Mouse (Mus musculus) MEL (cell line): ENCODE results near the gene Dennd1b. TPM values are rescaled to one million over a fixed set of nuclear protein-coding genes. Genes with fewer than 3 reads are reported as not detected.

Source experiments
- DNase-seq: peaks from one replicate; pipeline ENCODE4 v3.0.0; 2011; ENCODE audit warnings: low read depth, low spot score
- H3K27ac ChIP-seq: 2 replicates; pipeline ENCODE4 v1.5.1; 2012; ENCODE audit warnings: low read depth, mild to moderate bottlenecking, control low read depth, low read length, moderate library complexity; ENCODE audit not compliant: control insufficient read depth
- H3K27me3 ChIP-seq, 2 experiments: fragments of 150-350 bp in 1 of 2; sonication (generic) in 1 of 2; 2 replicates each; pipeline ENCODE4 v1.6.1; 2012; ENCODE audit warnings: low read length in 2 of 2, mild to moderate bottlenecking in 2 of 2, improper control_type of control experiment in 1 of 2, moderate library complexity in 1 of 2; ENCODE audit not compliant: insufficient read depth in 2 of 2, control insufficient read depth in 1 of 2
- H3K36me3 ChIP-seq, 2 experiments: 2 replicates each; pipeline ENCODE4 v1.6.1; 2012 to 2014; ENCODE audit warnings: low read length in 2 of 2, improper control_type of control experiment in 1 of 2, inconsistent platforms in 1 of 2, mild to moderate bottlenecking in 1 of 2; ENCODE audit not compliant: insufficient read depth in 2 of 2, control insufficient read depth in 1 of 2
- H3K4me1 ChIP-seq, 2 experiments: fragments of 150-350 bp in 1 of 2; sonication (generic) in 1 of 2; 2 replicates each; pipeline ENCODE4 v1.6.1; 2012; ENCODE audit warnings: low read length in 2 of 2, improper control_type of control experiment in 1 of 2, mild to moderate bottlenecking in 1 of 2; ENCODE audit not compliant: insufficient read depth in 2 of 2, control insufficient read depth in 1 of 2
- H3K4me3 ChIP-seq, 2 experiments: fragments of 150-350 bp in 1 of 2; sonication (generic) in 1 of 2; 2 replicates each; pipeline ENCODE4 v1.5.1; 2012; ENCODE audit warnings: low read depth in 2 of 2, low read length in 2 of 2, mild to moderate bottlenecking in 2 of 2, moderate library complexity in 2 of 2, control low read depth in 1 of 2, improper control_type of control experiment in 1 of 2; ENCODE audit not compliant: control insufficient read depth in 1 of 2, insufficient read depth in 1 of 2
- H3K79me2 ChIP-seq: 2 replicates; pipeline ENCODE4 v1.6.1; 2012; ENCODE audit warnings: mild to moderate bottlenecking, low read length, moderate library complexity; ENCODE audit not compliant: control insufficient read depth, poor library complexity, insufficient read depth
- H3K9ac ChIP-seq: 2 replicates; pipeline ENCODE4 v1.6.1; 2012; ENCODE audit warnings: low read depth, mild to moderate bottlenecking, control low read depth, low read length, moderate library complexity; ENCODE audit not compliant: control insufficient read depth, poor library complexity, severe bottlenecking
- H3K9me3 ChIP-seq: fragments of 150-350 bp; sonication (generic); replicated peaks from 2 replicates; pipeline ENCODE4 v1.6.1; 2012; ENCODE audit warnings: mild to moderate bottlenecking, low read length, improper control_type of control experiment, moderate library complexity; ENCODE audit not compliant: insufficient read depth
- BHLHE40 ChIP-seq: IDR thresholded peaks from 2 replicates; pipeline ENCODE4 v1.6.1; 2012; ENCODE audit warnings: low read depth, mild to moderate bottlenecking, inconsistent platforms, low read length, improper control_type of control experiment, borderline replicate concordance
- EP300 ChIP-seq, 2 experiments: IDR thresholded peaks; 2 replicates each; pipeline ENCODE4 v1.6.1; 2011; ENCODE audit warnings: improper control_type of control experiment in 2 of 2, low read length in 2 of 2, low read depth in 1 of 2, mild to moderate bottlenecking in 1 of 2
- GABPA ChIP-seq: IDR thresholded peaks from 2 replicates; pipeline ENCODE4 v1.6.1; 2012; ENCODE audit warnings: low read depth, mild to moderate bottlenecking, inconsistent platforms, low read length, improper control_type of control experiment, moderate library complexity
- JUND ChIP-seq: IDR thresholded peaks from 2 replicates; pipeline ENCODE4 v1.6.1; 2011; ENCODE audit warnings: low read depth, mild to moderate bottlenecking, improper control_type of control experiment, low read length
- MAZ ChIP-seq: IDR thresholded peaks from 2 replicates; pipeline ENCODE4 v1.6.1; 2012; ENCODE audit warnings: low read depth, mild to moderate bottlenecking, inconsistent platforms, low read length, improper control_type of control experiment
- NRF1 ChIP-seq: IDR thresholded peaks from 2 replicates; pipeline ENCODE4 v1.6.1; 2014; ENCODE audit warnings: low read depth, mild to moderate bottlenecking, inconsistent platforms, low read length, improper control_type of control experiment, moderate library complexity; ENCODE audit not compliant: poor library complexity, insufficient read depth, severe bottlenecking
- SIN3A ChIP-seq: IDR thresholded peaks from 2 replicates; pipeline ENCODE4 v1.6.1; 2012; ENCODE audit warnings: low read length, improper control_type of control experiment, inconsistent platforms
- UBTF ChIP-seq: IDR thresholded peaks from 2 replicates; pipeline ENCODE4 v1.6.1; 2012; ENCODE audit warnings: low read depth, mild to moderate bottlenecking, inconsistent platforms, low read length, improper control_type of control experiment, moderate library complexity, borderline replicate concordance; ENCODE audit not compliant: insufficient read depth
- USF1 ChIP-seq: IDR thresholded peaks from 2 replicates; pipeline ENCODE4 v1.6.1; 2014; ENCODE audit warnings: low read depth, mild to moderate bottlenecking, inconsistent platforms, low read length, improper control_type of control experiment, moderate library complexity
- USF2 ChIP-seq, 2 experiments: IDR thresholded peaks; 2 replicates each; pipeline ENCODE4 v1.6.1; 2011 to 2012; ENCODE audit warnings: improper control_type of control experiment in 2 of 2, low read length in 2 of 2, borderline replicate concordance in 1 of 2, inconsistent platforms in 1 of 2, low read depth in 1 of 2, mild to moderate bottlenecking in 1 of 2; ENCODE audit not compliant: insufficient read depth in 1 of 2
- ZMIZ1 ChIP-seq: IDR thresholded peaks from 2 replicates; pipeline ENCODE4 v1.6.1; 2012; ENCODE audit warnings: low read depth, mild to moderate bottlenecking, inconsistent platforms, low read length, improper control_type of control experiment, moderate library complexity
- ZNF384 ChIP-seq: IDR thresholded peaks from 2 replicates; pipeline ENCODE4 v1.6.1; 2012; ENCODE audit warnings: low read depth, mild to moderate bottlenecking, inconsistent platforms, low read length, improper control_type of control experiment
- polyA plus RNA-seq, 2 experiments: library from polyadenylated mRNA; stranded (reverse) in 1 of 2; unstranded in 1 of 2; fragments of >175 nt in 1 of 2; fragments of >200 nt in 1 of 2; gene quantifications; 2 replicates each; pipeline versions ENCODE4 v1.2.1 to v1.2.4; 2012; ENCODE audit warnings: low replicate concordance in 2 of 2, low read depth in 1 of 2; ENCODE audit not compliant: insufficient read length in 2 of 2, insufficient read depth in 1 of 2, missing spikeins in 1 of 2
- total RNA-seq: library from RNA; depleted of rRNA; stranded (reverse); fragments of 300-350 nt; gene quantifications from 2 replicates; pipeline ENCODE4 v1.2.3, GENCODE M21; 2012

The Dennd1b gene
- total and polyA plus RNA-seq, 3 experiments, result 3.9 to 4.1 TPM; not detected in 1

GRCm38 (mm10) chr1:139003503-139003902 is 40.3 kb downstream of the Dennd1b start:
- TF ChIP-seq MAZ, result no peak
- peak in 1 of 2 experiments; percentile 42; a peak in 1 of 4 replicates for TF ChIP-seq EP300 (IDR thresholded peaks at IDR 0.05; ENCODE audit: low read depth in 1 of 2, low read length in 2 of 2)
- no peak for TF ChIP-seq SIN3A
- peak; percentile 34 for DNase-seq
- Histone ChIP-seq H3K79me2 (no peaks in the 10 kb centered on the region), H3K9me3 (no peaks in the 10 kb centered on the region), H3K4me1 (no peaks in the 10 kb centered on the region; a peak in 1 of 4 replicates), H3K9ac (no peak overlapping the region), H3K27me3 (no peaks in the 10 kb centered on the region), H3K4me3 (no peak overlapping the region), H3K27ac (no peak overlapping the region), H3K36me3 (peaks cover 0 to 2% of the 10 kb centered on the region in 2 experiments; a peak in 1 of 4 replicates)

DNA sequence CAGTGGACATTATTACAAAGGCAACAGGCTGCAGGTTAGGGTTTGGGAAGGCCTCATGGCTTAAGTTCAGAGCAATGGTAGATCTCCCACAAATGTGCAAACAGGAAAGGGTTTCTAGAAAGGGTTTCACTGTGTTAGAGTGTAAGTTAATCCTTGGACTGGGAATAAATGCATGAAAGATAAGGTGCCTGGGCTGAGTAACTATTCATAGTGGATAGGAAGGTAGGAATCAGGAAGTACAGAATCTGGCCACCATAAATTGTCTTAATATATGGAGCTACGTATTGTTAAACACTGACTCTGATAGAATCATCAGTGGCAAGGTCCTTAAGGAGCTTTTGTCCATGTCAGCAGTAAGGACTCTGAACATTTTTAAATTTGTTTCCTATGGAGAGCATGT is 42.8 kb downstream of the Dennd1b start:
- Histone ChIP-seq H3K27ac (no peak overlapping the region), H3K9me3 (no peaks in the 10 kb centered on the region), H3K79me2 (no peaks in the 10 kb centered on the region), H3K27me3 (no peaks in the 10 kb centered on the region), H3K4me3 (no peak overlapping the region)
- TF ChIP-seq MAZ, result no peak
- no peak for TF ChIP-seq SIN3A
- TF ChIP-seq ZMIZ1, result no peak
- no peak for TF ChIP-seq USF2 (IDR thresholded peaks at IDR 0.05; ENCODE audit: borderline replicate concordance in 1 of 2, insufficient read depth in 1 of 2, low read depth in 1 of 2, low read length in 2 of 2)
- no peak for TF ChIP-seq JUND
- TF ChIP-seq GABPA, result no peak
- TF ChIP-seq NRF1, result no peak
- TF ChIP-seq BHLHE40, result no peak
- TF ChIP-seq USF1, result no peak
- no peak for TF ChIP-seq UBTF
- TF ChIP-seq, all 39 proteins: peak for 0
- Histone ChIP-seq H3K4me1 (no peaks in the 10 kb centered on the region), H3K36me3 (peaks cover 0 to 2% of the 10 kb centered on the region in 2 experiments; a peak in 1 of 4 replicates), H3K9ac (no peak overlapping the region)
- no peak for DNase-seq

GRCm38 (mm10) chr1:139007475-139007874 is 44.2 kb downstream of the Dennd1b start:
- Histone ChIP-seq H3K9ac (no peak overlapping the region), H3K9me3 (no peaks in the 10 kb centered on the region), H3K27me3 (no peaks in the 10 kb centered on the region), H3K79me2 (no peaks in the 10 kb centered on the region), H3K27ac (no peak overlapping the region), H3K4me3 (no peak overlapping the region)
- peak; percentile 54; the same call in 1 of the 2 replicates for TF ChIP-seq ZNF384
- no peak for TF ChIP-seq SIN3A
- no peak for TF ChIP-seq ZMIZ1
- TF ChIP-seq, all 39 proteins: peak for 1
- DNase-seq, result no peak
- H3K36me3 ChIP-seq, result peaks cover 0 to 2% of the 10 kb centered on the region in 2 experiments; a peak in 1 of 4 replicates
- H3K4me1 ChIP-seq, result no peaks in the 10 kb centered on the region
